In the genomic region with DNA sequence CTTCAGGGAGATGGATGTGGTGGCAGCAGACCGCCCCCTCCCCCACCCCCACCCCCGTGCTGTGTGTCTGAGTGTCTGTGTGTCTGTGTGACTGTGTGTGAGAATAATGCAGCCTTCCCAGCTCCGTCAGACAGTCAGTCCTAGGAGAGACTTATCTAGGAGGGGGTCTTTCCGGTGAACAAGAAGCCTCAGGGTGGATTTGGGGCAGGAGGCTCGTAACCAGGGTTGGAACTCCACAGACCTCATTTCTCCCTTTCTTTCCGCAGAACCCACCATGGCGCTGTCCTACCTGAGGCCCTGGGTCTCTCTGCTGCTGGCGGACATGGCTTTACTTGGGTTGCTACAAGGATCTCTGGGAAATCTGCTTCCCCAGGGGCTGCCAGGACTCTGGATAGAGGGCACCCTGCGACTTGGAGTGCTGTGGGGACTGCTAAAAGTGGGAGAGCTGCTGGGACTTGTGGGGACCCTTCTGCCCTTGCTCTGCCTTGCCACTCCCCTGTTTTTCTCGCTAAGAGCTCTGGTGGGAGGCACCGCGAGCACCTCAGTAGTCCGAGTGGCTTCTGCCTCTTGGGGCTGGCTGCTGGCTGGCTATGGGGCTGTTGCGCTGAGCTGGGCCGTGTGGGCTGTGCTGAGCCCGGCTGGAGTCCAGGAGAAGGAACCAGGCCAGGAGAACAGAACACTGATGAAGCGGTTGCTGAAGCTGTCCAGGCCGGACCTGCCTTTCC, we compare ENCODE assay signal across 8 mouse cellular contexts. TPM values are rescaled to one million over a fixed set of nuclear protein-coding genes. Genes with fewer than 3 reads are reported as not detected.
A peak's percentile ranks its signal among the peaks of the same experiment; 100 is the strongest.
DNase-seq lines count a peak whose midpoint lies in the region; ATAC-seq and TF ChIP-seq lines count a peak whose summit lies in the region.

No protein-coding gene starts in this region.

- peaks cover 4% of the 10 kb centered on the region; the same call in 1 of the 2 replicates for H3K9me3 ChIP-seq in kidney, embryonic 14.5 days (ENCODE audit: control insufficient read depth, low read length)

- H3K4me2 ChIP-seq in kidney, embryonic 14.5 days (replicated peaks; ENCODE audit: low read depth, low read length) = peak overlapping the region; percentile 93

- TF ChIP-seq CTCF in gastrocnemius, adult 2 months (IDR thresholded peaks at IDR 0.05) = no peak

- no peaks in the 10 kb centered on the region for H3K4me1 ChIP-seq in kidney, embryonic 14.5 days (ENCODE audit: control insufficient read depth, insufficient read depth, low read length)

- 0 out of 2 replicates have a peak, but pooled peaks have one; percentile 9 for ATAC-seq in kidney, embryonic 14.5 days (ENCODE audit: low FRiP score, low TSS enrichment)

- intact Hi-C loops in gastrocnemius, adult 2 months (cut with DNase I) = loop anchor here (2.0 kb wide), 1 partner anchor 34 kb away; no protein-coding TSS in a partner anchor

- peak overlapping the region; percentile 56 for H3K9ac ChIP-seq in kidney, embryonic 14.5 days (ENCODE audit: low read depth, low read length)

- DNase-seq in kidney, adult 8-10 months = no peak
- peak; percentile 35 for DNase-seq in adipocyte (ENCODE audit: low spot score)
- DNase-seq in gastrocnemius, adult 2 months = peak; percentile 79
- peak; percentile 64 for DNase-seq in induced T-regulatory cell, adult 2 months (ENCODE audit: low read depth)
- DNase-seq in lung, postnatal 36 days = peak; percentile 34
- peak; percentile 73 for DNase-seq in thymus, postnatal 14 days
- no peak for DNase-seq in embryo, embryonic 10 days (ENCODE audit: low spot score)

- 17% methylated on average over 18 of the region's 18 CpGs for WGBS in kidney, embryonic 14.5 days

- peak overlapping the region; percentile 63 for H3K4me3 ChIP-seq in kidney, embryonic 14.5 days (ENCODE audit: low read length)
- H3K4me3 ChIP-seq in gastrocnemius, adult 2 months = peak overlapping the region; percentile 99

- no peak overlapping the region for H3K27ac ChIP-seq in kidney, embryonic 14.5 days (ENCODE audit: low read depth, low read length)
- H3K27ac ChIP-seq in gastrocnemius, adult 2 months = peak overlapping the region; percentile 93

- no peaks in the 10 kb centered on the region for H3K36me3 ChIP-seq in kidney, embryonic 14.5 days (ENCODE audit: control insufficient read depth, insufficient read depth, low read length)

- peaks cover 33% of the 10 kb centered on the region for H3K27me3 ChIP-seq in kidney, embryonic 14.5 days (ENCODE audit: control insufficient read depth, insufficient read depth, low read length)

RNA-seq across cellular contexts. Expression of gene Tap2, which starts 1.9 kb away (rescaled TPM):
- 1.2 and 1.8 TPM in 2 replicates for polyA plus RNA-seq in kidney, embryonic 14.5 days (2014; fragmentation: Nextera tagmentation; extraction: Ambion mirVana)
- total RNA-seq in gastrocnemius, adult 2 months (2021) = 1 to 10 TPM; 4.9 to 7.5 TPM

RNA-seq across cellular contexts. Expression of gene Psmb8, which starts 7.7 kb away (rescaled TPM):
- polyA plus RNA-seq in kidney, embryonic 14.5 days (2014; fragmentation: Nextera tagmentation; extraction: Ambion mirVana) = 4.3 and 4.8 TPM in 2 replicates
- 1 to 10 TPM; 2.2 to 3.4 TPM for total RNA-seq in gastrocnemius, adult 2 months (2021)

RNA-seq across cellular contexts. Expression of gene Psmb9, which starts 17.6 kb away (rescaled TPM):
- polyA plus RNA-seq in kidney, embryonic 14.5 days (2014; fragmentation: Nextera tagmentation; extraction: Ambion mirVana) = 2.1 and 3.4 TPM in 2 replicates
- 1 to 10 TPM; 1.4 to 1.7 TPM for total RNA-seq in gastrocnemius, adult 2 months (2021)

RNA-seq across cellular contexts. Expression of gene Tap1, which starts 17.8 kb away (rescaled TPM):
- polyA plus RNA-seq in kidney, embryonic 14.5 days (2014; fragmentation: Nextera tagmentation; extraction: Ambion mirVana) = 1.9 and 2.9 TPM in 2 replicates
- total RNA-seq in gastrocnemius, adult 2 months (2021) = 1 to 10 TPM in 1 of 2 experiments, under 1 TPM in 1; 0.74 to 1.5 TPM

RNA-seq across cellular contexts. Expression of gene H2-Ob, which starts 33.5 kb away (rescaled TPM):
- not detected in 2 replicates for polyA plus RNA-seq in kidney, embryonic 14.5 days (2014; fragmentation: Nextera tagmentation; extraction: Ambion mirVana)
- total RNA-seq in gastrocnemius, adult 2 months (2021) = under 1 TPM in 1 of 2 experiments, not detected in 1; 0.11 TPM

Comparison
In these comparisons a context has a peak if more than half of its experiments do, and no peak if none do; other contexts are left out.
1. DNase-seq: peak in adipocyte (single experiment), gastrocnemius, adult 2 months (single experiment), induced T-regulatory cell, adult 2 months (single experiment), lung, postnatal 36 days (single experiment) and thymus, postnatal 14 days (single experiment); none in kidney, adult 8-10 months (0 of 2) and embryo, embryonic 10 days (single experiment).